Mouse (Mus musculus): ENCODE data around the gene Hmcn1.

DNA sequence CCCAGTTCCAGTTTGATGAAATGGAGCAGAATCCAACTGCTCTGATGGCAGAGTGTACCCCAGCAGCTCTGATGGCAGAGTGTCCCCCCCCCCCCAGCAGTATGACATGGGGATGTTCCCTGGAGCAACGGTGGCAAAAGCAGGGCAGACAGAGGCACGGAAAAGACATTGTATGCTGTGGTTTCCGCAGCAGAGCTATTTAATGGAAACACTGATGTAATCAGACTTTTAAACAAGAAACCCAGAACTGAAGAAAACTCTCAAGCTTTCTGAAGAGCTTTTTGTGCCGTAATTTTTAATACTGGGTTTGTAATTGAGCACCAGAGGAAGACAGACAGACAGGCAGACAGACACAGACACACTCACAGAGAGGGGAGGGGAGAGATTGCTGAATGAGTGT is 426.9 kb downstream of the Hmcn1 start:
- TF ChIP-seq POLR2A (IDR thresholded peaks at IDR 0.05; ENCODE audit: borderline replicate concordance, low read depth, low read length) (no peak), CTCF (IDR thresholded peaks at IDR 0.05; ENCODE audit: low read depth, low read length) (no peak)

Measured in bone marrow macrophage, adult 2 months (primary cell).